Mouse (Mus musculus) limb, embryonic 10.5 days (tissue): ENCODE measurements at regions not wholly inside any gene's neighbourhood (a gene's known extent, or its start where the extent isn't known, plus 50 kb on each side); places are given as distances from the start of the nearest gene placed in this dataset.

Experiments
- DNase-seq: peaks from one replicate; pipeline ENCODE4 v3.0.0-alpha.2; 2017; ENCODE audit warnings: low spot score
- H3K27ac ChIP-seq: fragments of 300-500 bp; sonication (generic); 2 replicates; pipeline ENCODE4 v1.5.1; 2016; ENCODE audit warnings: mild to moderate bottlenecking
- H3K27me3 ChIP-seq: fragments of 300-500 bp; sonication (generic); 2 replicates; pipeline ENCODE4 v1.6.1; 2016; ENCODE audit warnings: low read depth, mild to moderate bottlenecking; ENCODE audit not compliant: poor library complexity, severe bottlenecking
- H3K36me3 ChIP-seq: fragments of 300-500 bp; sonication (generic); 2 replicates; pipeline ENCODE4 v1.6.1; 2016; ENCODE audit warnings: mild to moderate bottlenecking, moderate library complexity
- H3K4me1 ChIP-seq: fragments of 300-500 bp; sonication (generic); 2 replicates; pipeline ENCODE4 v1.6.1; 2016
- H3K4me3 ChIP-seq: fragments of 300-500 bp; sonication (generic); 2 replicates; pipeline ENCODE4 v1.5.1; 2016; ENCODE audit warnings: mild to moderate bottlenecking, moderate library complexity
- H3K9me3 ChIP-seq: fragments of 300-500 bp; sonication (generic); replicated peaks from 2 replicates; pipeline ENCODE4 v1.6.1; 2016; ENCODE audit warnings: mild to moderate bottlenecking
- WGBS: fragments of 180-500 bp; shearing (Covaris S2); methylation state at CpG from one replicate; pipeline ENCODE4 v1.1.7; 2016; 5-methylcytosine and 5-hydroxymethylcytosine counted together

- Histone ChIP-seq H3K36me3 (no peaks in the 10 kb centered on the region), H3K27me3 (no peaks in the 10 kb centered on the region), H3K4me3 (no peak overlapping the region), H3K4me1 (no peaks in the 10 kb centered on the region), H3K27ac (no peak overlapping the region), H3K9me3 (no peaks in the 10 kb centered on the region)
- DNase-seq, result no peak
- whole genome bisulfite sequencing, result 87% methylated on average over 1 of the region's 1 CpGs
These were observed 345.0 kb upstream of the Irak1bp1 start for GRCm38 (mm10) chr9:82484341-82484740.

DNA sequence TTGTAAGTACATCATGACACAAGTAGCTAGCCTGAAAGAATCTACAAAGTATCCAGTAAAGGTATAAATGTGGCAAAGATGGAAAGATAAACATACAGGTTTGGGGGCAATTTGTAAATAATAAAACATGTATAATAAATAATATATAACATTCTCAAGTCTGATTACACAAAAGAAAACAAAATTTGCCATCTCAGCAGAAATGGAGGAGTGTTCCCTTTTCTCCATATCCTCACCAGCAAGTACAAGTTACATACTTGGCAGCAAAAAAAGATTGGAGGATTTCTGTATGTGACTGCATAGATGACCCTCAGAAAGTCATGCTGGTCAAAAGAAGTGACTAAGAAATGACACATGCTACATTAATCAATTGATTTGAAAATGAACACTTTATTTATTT is 335.9 kb upstream of the Irak1bp1 start:
- Histone ChIP-seq H3K27ac (no peak overlapping the region), H3K27me3 (no peaks in the 10 kb centered on the region), H3K4me3 (no peak overlapping the region), H3K36me3 (no peaks in the 10 kb centered on the region), H3K9me3 (no peaks in the 10 kb centered on the region), H3K4me1 (no peaks in the 10 kb centered on the region)
- DNase-seq, result no peak

DNA sequence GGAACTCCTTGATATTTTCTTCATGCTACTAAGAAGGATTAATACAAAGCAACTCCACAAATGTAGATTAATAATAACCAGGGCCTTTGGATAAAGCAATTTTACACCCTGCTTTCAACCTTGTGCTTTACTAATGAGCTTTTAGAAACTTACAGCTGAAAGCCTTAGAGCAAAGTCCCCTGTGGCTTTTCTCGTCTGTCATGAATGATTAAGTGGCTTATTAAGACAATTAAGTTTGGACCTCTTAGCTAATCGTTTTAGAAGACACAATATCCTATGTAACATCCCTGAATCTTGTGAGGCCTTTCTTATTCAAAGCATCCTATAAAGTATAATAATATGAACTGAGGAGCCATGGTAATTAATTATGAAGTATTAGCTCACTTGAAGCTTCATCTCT is 319.3 kb upstream of the Irak1bp1 start:
- no peak overlapping the region for H3K27ac ChIP-seq
- H3K27me3 ChIP-seq, result no peaks in the 10 kb centered on the region
- no peaks in the 10 kb centered on the region for H3K4me1 ChIP-seq
- WGBS, result 76% methylated on average over 2 of the region's 2 CpGs
- H3K36me3 ChIP-seq, result no peaks in the 10 kb centered on the region
- DNase-seq, result no peak
- no peak overlapping the region for H3K4me3 ChIP-seq
- H3K9me3 ChIP-seq, result no peaks in the 10 kb centered on the region

DNA sequence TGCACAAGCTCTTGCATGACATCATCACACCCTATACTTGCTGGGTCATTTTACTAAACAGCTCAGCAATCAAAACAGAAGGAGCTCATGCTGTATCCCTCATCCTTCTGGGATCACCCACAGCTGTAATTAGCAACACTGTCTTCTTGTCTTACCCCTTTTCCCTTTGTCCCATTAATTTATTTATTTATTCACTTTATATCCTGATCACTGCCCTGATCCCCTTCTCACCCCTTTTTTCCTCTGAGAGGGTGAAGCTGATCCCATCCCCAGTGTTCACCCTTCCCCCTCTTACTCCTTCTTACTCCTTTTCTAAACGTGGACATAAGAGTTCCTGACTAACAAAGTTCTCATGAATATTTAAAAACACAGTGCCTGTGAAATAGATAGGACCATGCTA is 310.3 kb upstream of the Irak1bp1 start:
- Histone ChIP-seq H3K27ac (no peak overlapping the region), H3K4me3 (no peak overlapping the region), H3K36me3 (no peaks in the 10 kb centered on the region), H3K9me3 (no peaks in the 10 kb centered on the region), H3K4me1 (no peaks in the 10 kb centered on the region), H3K27me3 (no peaks in the 10 kb centered on the region)
- DNase-seq, result no peak
- WGBS, result 38% methylated on average over 1 of the region's 1 CpGs

GRCm38 (mm10) chr9:82527867-82528385 is 301.4 kb upstream of the Irak1bp1 start:
- WGBS, result 88% methylated on average over 8 of the region's 8 CpGs
- Histone ChIP-seq H3K27me3 (no peaks in the 10 kb centered on the region), H3K27ac (no peak overlapping the region), H3K4me3 (no peak overlapping the region), H3K36me3 (no peaks in the 10 kb centered on the region), H3K9me3 (no peaks in the 10 kb centered on the region), H3K4me1 (no peaks in the 10 kb centered on the region)
- DNase-seq, result no peak

- 82% methylated on average over 6 of the region's 6 CpGs for WGBS
- Histone ChIP-seq H3K27me3 (no peaks in the 10 kb centered on the region), H3K27ac (no peak overlapping the region), H3K9me3 (no peaks in the 10 kb centered on the region), H3K36me3 (no peaks in the 10 kb centered on the region), H3K4me3 (no peak overlapping the region), H3K4me1 (peaks cover 10% of the 10 kb centered on the region; the same call in 1 of the 2 replicates)
- no peak for DNase-seq
These were observed 276.6 kb upstream of the Irak1bp1 start for GRCm38 (mm10) chr9:82552726-82553125.

DNA sequence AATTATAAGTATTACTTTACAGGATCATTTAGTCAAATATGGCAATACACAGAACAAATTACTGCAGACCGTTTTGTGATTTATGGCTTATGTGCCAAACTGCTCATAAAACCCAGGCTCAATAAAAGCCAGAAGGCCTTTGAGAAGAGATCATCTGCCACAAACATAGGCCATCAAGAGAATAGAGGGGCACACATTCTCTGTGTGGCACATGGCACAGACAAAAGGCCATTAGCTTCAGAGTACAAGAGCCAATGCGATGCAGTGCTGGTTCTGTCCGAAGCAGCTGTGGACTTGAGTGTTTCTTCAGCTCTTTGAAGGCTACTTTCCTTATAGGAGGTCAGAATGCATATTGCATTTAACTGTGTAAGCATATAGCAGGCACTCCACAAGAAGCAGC is 276.1 kb upstream of the Irak1bp1 start:
- H3K27ac ChIP-seq, result no peak overlapping the region
- no peaks in the 10 kb centered on the region for H3K9me3 ChIP-seq
- peaks cover 10% of the 10 kb centered on the region; the same call in 1 of the 2 replicates for H3K4me1 ChIP-seq
- no peak overlapping the region for H3K4me3 ChIP-seq
- H3K36me3 ChIP-seq, result no peaks in the 10 kb centered on the region
- DNase-seq, result no peak
- 72% methylated on average over 3 of the region's 3 CpGs for WGBS
- no peaks in the 10 kb centered on the region for H3K27me3 ChIP-seq

- 81% methylated on average over 1 of the region's 1 CpGs for WGBS
- no peak for DNase-seq
- H3K4me3 ChIP-seq, result no peak overlapping the region
- H3K9me3 ChIP-seq, result no peaks in the 10 kb centered on the region
- no peaks in the 10 kb centered on the region for H3K27me3 ChIP-seq
- H3K36me3 ChIP-seq, result no peaks in the 10 kb centered on the region
- H3K4me1 ChIP-seq, result no peaks in the 10 kb centered on the region
- H3K27ac ChIP-seq, result no peak overlapping the region
These were observed 266.5 kb upstream of the Irak1bp1 start for GRCm38 (mm10) chr9:82562551-82563465.

GRCm38 (mm10) chr9:82581373-82582018 is 247.8 kb upstream of the Irak1bp1 start:
- 84% methylated on average over 4 of the region's 4 CpGs for WGBS
- H3K4me3 ChIP-seq, result no peak overlapping the region

GRCm38 (mm10) chr9:82609111-82609510 is 220.2 kb upstream of the Irak1bp1 start:
- Histone ChIP-seq H3K9me3 (no peaks in the 10 kb centered on the region), H3K36me3 (no peaks in the 10 kb centered on the region), H3K27me3 (no peaks in the 10 kb centered on the region), H3K4me1 (no peaks in the 10 kb centered on the region), H3K4me3 (no peak overlapping the region), H3K27ac (no peak overlapping the region)
- 77% methylated on average over 11 of the region's 11 CpGs for WGBS
- DNase-seq, result no peak

More at GRCm38 (mm10) chr9:82581373-82582018, 247.8 kb upstream of the Irak1bp1 start:
- Histone ChIP-seq H3K9me3 (no peaks in the 10 kb centered on the region), H3K36me3 (no peaks in the 10 kb centered on the region), H3K4me1 (no peaks in the 10 kb centered on the region), H3K27ac (no peak overlapping the region), H3K27me3 (no peaks in the 10 kb centered on the region)
- DNase-seq, result no peak

DNA sequence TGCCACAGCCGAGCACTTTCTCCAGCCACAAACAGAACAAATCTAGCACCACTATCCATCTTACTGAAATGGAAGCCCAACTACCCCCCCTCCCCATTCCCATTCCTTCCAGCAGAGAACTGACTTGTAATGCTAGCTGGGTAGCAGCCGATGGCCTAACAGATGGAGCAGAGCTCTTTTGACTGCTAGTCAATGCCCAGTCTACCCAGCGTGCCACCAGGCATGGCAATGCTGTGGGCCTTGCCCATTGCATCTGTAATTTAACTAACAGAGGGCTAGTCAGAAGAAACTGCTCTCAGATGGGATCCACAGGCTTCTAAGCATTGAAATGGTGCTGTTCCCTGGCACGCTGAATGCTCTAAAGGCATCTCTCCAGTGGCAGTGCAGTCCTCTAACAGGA is 219.4 kb upstream of the Irak1bp1 start:
- Histone ChIP-seq H3K27me3 (no peaks in the 10 kb centered on the region), H3K36me3 (no peaks in the 10 kb centered on the region), H3K4me1 (no peaks in the 10 kb centered on the region), H3K27ac (no peak overlapping the region), H3K9me3 (no peaks in the 10 kb centered on the region), H3K4me3 (no peak overlapping the region)
- no peak for DNase-seq
- 88% methylated on average over 4 of the region's 4 CpGs for WGBS

DNA sequence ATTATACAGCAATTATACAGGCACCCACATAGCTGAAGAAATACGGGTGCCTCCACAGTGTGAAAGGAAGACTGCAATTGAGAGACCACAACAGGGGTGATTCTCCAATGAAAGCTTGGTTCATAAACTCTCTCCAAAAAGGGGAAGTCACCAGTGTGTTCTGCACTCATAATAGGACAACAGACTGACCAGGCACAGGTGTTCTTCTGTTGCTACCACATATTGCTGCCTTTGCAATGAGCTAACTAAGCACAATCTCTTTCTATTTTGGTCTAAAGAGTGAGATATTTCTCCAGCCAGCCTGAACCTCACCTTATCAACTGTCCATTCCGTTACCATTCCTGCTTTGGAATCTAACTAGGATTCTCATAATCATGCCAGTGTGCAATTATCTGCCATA is 216.8 kb upstream of the Irak1bp1 start:
- no peak overlapping the region for H3K27ac ChIP-seq
- H3K36me3 ChIP-seq, result no peaks in the 10 kb centered on the region
- no peaks in the 10 kb centered on the region for H3K4me1 ChIP-seq
- no peaks in the 10 kb centered on the region for H3K9me3 ChIP-seq
- 89% methylated on average over 2 of the region's 2 CpGs for WGBS
- H3K27me3 ChIP-seq, result no peaks in the 10 kb centered on the region
- no peak overlapping the region for H3K4me3 ChIP-seq
- no peak for DNase-seq

DNA sequence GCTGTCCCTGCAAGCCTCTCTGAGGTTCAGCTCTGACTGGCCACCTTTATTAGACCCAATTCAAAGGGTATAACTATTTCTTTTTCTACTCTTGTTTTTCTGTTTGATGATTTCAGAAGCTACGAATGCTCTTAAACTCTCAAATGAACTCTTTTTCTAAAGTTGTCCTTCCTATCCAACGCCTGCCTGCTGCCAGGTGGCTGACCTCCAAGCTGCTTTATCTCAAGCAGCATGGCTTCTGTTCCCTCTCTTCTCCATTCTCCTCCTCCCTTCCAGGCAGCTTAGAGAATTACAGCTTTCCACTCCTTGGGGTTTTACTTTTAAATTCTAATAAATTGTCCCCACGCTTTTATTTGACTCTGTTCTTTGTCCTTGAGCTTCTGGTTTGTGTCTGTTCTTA is 196.9 kb upstream of the Irak1bp1 start:
- Histone ChIP-seq H3K36me3 (no peaks in the 10 kb centered on the region), H3K27me3 (no peaks in the 10 kb centered on the region), H3K4me1 (no peaks in the 10 kb centered on the region), H3K9me3 (no peaks in the 10 kb centered on the region), H3K27ac (no peak overlapping the region), H3K4me3 (no peak overlapping the region)
- DNase-seq, result no peak
- 88% methylated on average over 3 of the region's 3 CpGs for WGBS
